7 mouse cellular contexts compared by ENCODE assay signal in genomic region chr2:26342609-26343490, GRCm38 (mm10). TPM values are rescaled to one million over a fixed set of nuclear protein-coding genes. Genes with fewer than 3 reads are reported as not detected.
DNase-seq lines count a peak whose midpoint lies in the region; ATAC-seq and TF ChIP-seq lines count a peak whose summit lies in the region.

No protein-coding gene starts in this region.

- no peaks in the 10 kb centered on the region for H3K27me3 ChIP-seq in megakaryocyte, embryonic 14.5 days (replicated peaks)
- no peaks in the 10 kb centered on the region for H3K27me3 ChIP-seq in intestine, postnatal 0 days (replicated peaks; ENCODE audit: control insufficient read depth, insufficient read depth, low read length)
- H3K27me3 ChIP-seq in stomach, embryonic 14.5 days (ENCODE audit: control insufficient read depth, insufficient read depth, low read length) = no peaks in the 10 kb centered on the region

- peak overlapping the region; percentile 64 for H3K27ac ChIP-seq in intestine, postnatal 0 days (ENCODE audit: low read depth, low read length)
- peak overlapping the region; percentile 90 for H3K27ac ChIP-seq in stomach, embryonic 14.5 days (ENCODE audit: low read length)

- WGBS in intestine, postnatal 0 days = 62% methylated on average over 11 of the region's 11 CpGs
- 45% methylated on average over 11 of the region's 11 CpGs for WGBS in stomach, embryonic 14.5 days

- no peak for ATAC-seq in megakaryocyte, adult 5-6 weeks (ENCODE audit: poor library complexity, severe bottlenecking)
- no peak for ATAC-seq in intestine, postnatal 0 days
- ATAC-seq in stomach, embryonic 14.5 days (ENCODE audit: insufficient number of reproducible peaks, insufficient read depth, low FRiP score, low read depth) = peak; percentile 10; the same call in 1 of the 2 replicates

- H3K9me3 ChIP-seq in megakaryocyte, embryonic 14.5 days = no peaks in the 10 kb centered on the region
- no peaks in the 10 kb centered on the region for H3K9me3 ChIP-seq in intestine, postnatal 0 days (ENCODE audit: control insufficient read depth)
- H3K9me3 ChIP-seq in stomach, embryonic 14.5 days (ENCODE audit: control insufficient read depth, low read depth, low read length) = no peaks in the 10 kb centered on the region

- peak; percentile 70 to 80 for DNase-seq in kidney, postnatal 4 days
- DNase-seq in cerebellum, postnatal 36 days = no peak
- DNase-seq in cerebellum, adult 18-20 months = no peak

- TF ChIP-seq CTCF in intestine, postnatal 0 days (IDR thresholded peaks at IDR 0.05; ENCODE audit: low read depth) = no peak

- peaks cover 89% of the 10 kb centered on the region for H3K36me3 ChIP-seq in megakaryocyte, embryonic 14.5 days (replicated peaks; ENCODE audit: low read length)
- H3K36me3 ChIP-seq in intestine, postnatal 0 days (ENCODE audit: control insufficient read depth, insufficient read depth) = peaks cover 22% of the 10 kb centered on the region; the same call in 1 of the 2 replicates
- H3K36me3 ChIP-seq in stomach, embryonic 14.5 days (ENCODE audit: control insufficient read depth, insufficient read depth, low read length) = peaks cover 69% of the 10 kb centered on the region

- no peak overlapping the region for H3K9ac ChIP-seq in intestine, postnatal 0 days (ENCODE audit: low read depth, low read length)
- no peak overlapping the region for H3K9ac ChIP-seq in stomach, embryonic 14.5 days (replicated peaks; ENCODE audit: low read depth, low read length)

- H3K4me1 ChIP-seq in megakaryocyte, embryonic 14.5 days = peaks cover 93% of the 10 kb centered on the region
- H3K4me1 ChIP-seq in intestine, postnatal 0 days (replicated peaks; ENCODE audit: control insufficient read depth, insufficient read depth, low read length) = 0 out of 2 replicates have a peak, but pooled peaks cover 3% of the 10 kb centered on the region
- peaks cover 25% of the 10 kb centered on the region for H3K4me1 ChIP-seq in stomach, embryonic 14.5 days (ENCODE audit: control insufficient read depth, insufficient read depth, low read length)

- H3K4me3 ChIP-seq in megakaryocyte, embryonic 14.5 days (replicated peaks) = peak overlapping the region; percentile 90
- H3K4me3 ChIP-seq in intestine, postnatal 0 days (ENCODE audit: low read depth, low read length) = no peak overlapping the region
- H3K4me3 ChIP-seq in stomach, embryonic 14.5 days (ENCODE audit: low read depth, low read length) = no peak overlapping the region

- H3K4me2 ChIP-seq in intestine, postnatal 0 days (replicated peaks; ENCODE audit: low read depth) = no peak overlapping the region
- peak overlapping the region; percentile 14; the same call in 1 of the 2 replicates for H3K4me2 ChIP-seq in stomach, embryonic 14.5 days (replicated peaks; ENCODE audit: low read depth, low read length)

RNA-seq across cellular contexts. Expression of gene Dnlz, which starts 9.1 kb away (rescaled TPM):
- 34.4 and 35.3 TPM in 2 replicates for polyA plus RNA-seq in megakaryocyte, embryonic 14.5 days (2012; ENCODE audit: insufficient read depth, low replicate concordance)
- total RNA-seq in megakaryocyte, adult 5-6 weeks (2015) = 4.4 and 5.8 TPM in 2 replicates
- total RNA-seq in megakaryocyte, adult 5-6 weeks (2017) = 5.1 TPM in 2 replicates
- 16.4 and 17.0 TPM in 2 replicates for polyA plus RNA-seq in intestine, postnatal 0 days (2015; fragmentation: Nextera tagmentation; extraction: Ambion mirVana)
- polyA plus RNA-seq in stomach, embryonic 14.5 days (2014; fragmentation: Nextera tagmentation; extraction: Ambion mirVana) = 25.6 and 27.6 TPM in 2 replicates

RNA-seq across cellular contexts. Expression of gene Card9, which starts 17.9 kb away (rescaled TPM):
- polyA plus RNA-seq in megakaryocyte, embryonic 14.5 days (2012; ENCODE audit: insufficient read depth, low replicate concordance) = 29.8 and 81.2 TPM in 2 replicates
- total RNA-seq in megakaryocyte, adult 5-6 weeks (2015) = 42.6 and 45.3 TPM in 2 replicates
- 141 and 169 TPM in 2 replicates for total RNA-seq in megakaryocyte, adult 5-6 weeks (2017)
- 0.26 and 0.33 TPM in 2 replicates for polyA plus RNA-seq in intestine, postnatal 0 days (2015; fragmentation: Nextera tagmentation; extraction: Ambion mirVana)
- polyA plus RNA-seq in stomach, embryonic 14.5 days (2014; fragmentation: Nextera tagmentation; extraction: Ambion mirVana) = 0.51 and 0.88 TPM in 2 replicates

RNA-seq across cellular contexts. Expression of gene Gpsm1, which starts 27.5 kb away (rescaled TPM):
- 39.8 and 114 TPM in 2 replicates for polyA plus RNA-seq in megakaryocyte, embryonic 14.5 days (2012; ENCODE audit: insufficient read depth, low replicate concordance)
- total RNA-seq in megakaryocyte, adult 5-6 weeks (2015) = 1.9 and 2.4 TPM in 2 replicates
- 2.2 and 4.0 TPM in 2 replicates for total RNA-seq in megakaryocyte, adult 5-6 weeks (2017)
- 6.3 and 6.9 TPM in 2 replicates for polyA plus RNA-seq in intestine, postnatal 0 days (2015; fragmentation: Nextera tagmentation; extraction: Ambion mirVana)
- polyA plus RNA-seq in stomach, embryonic 14.5 days (2014; fragmentation: Nextera tagmentation; extraction: Ambion mirVana) = 24.0 and 24.1 TPM in 2 replicates

RNA-seq across cellular contexts. Expression of gene Snapc4, which starts 37.6 kb away (rescaled TPM):
- 15.8 and 18.0 TPM in 2 replicates for polyA plus RNA-seq in megakaryocyte, embryonic 14.5 days (2012; ENCODE audit: insufficient read depth, low replicate concordance)
- 6.1 and 10.7 TPM in 2 replicates for total RNA-seq in megakaryocyte, adult 5-6 weeks (2015)
- 12.2 and 13.3 TPM in 2 replicates for total RNA-seq in megakaryocyte, adult 5-6 weeks (2017)
- 5.6 and 6.7 TPM in 2 replicates for polyA plus RNA-seq in intestine, postnatal 0 days (2015; fragmentation: Nextera tagmentation; extraction: Ambion mirVana)
- polyA plus RNA-seq in stomach, embryonic 14.5 days (2014; fragmentation: Nextera tagmentation; extraction: Ambion mirVana) = 29.4 and 32.2 TPM in 2 replicates

RNA-seq across cellular contexts. Expression of gene Entr1, which starts 46.3 kb away (rescaled TPM):
- polyA plus RNA-seq in megakaryocyte, embryonic 14.5 days (2012; ENCODE audit: insufficient read depth, low replicate concordance) = 10.0 and 30.9 TPM in 2 replicates
- 62.2 and 76.5 TPM in 2 replicates for total RNA-seq in megakaryocyte, adult 5-6 weeks (2015)
- 60.4 and 63.4 TPM in 2 replicates for total RNA-seq in megakaryocyte, adult 5-6 weeks (2017)
- polyA plus RNA-seq in intestine, postnatal 0 days (2015; fragmentation: Nextera tagmentation; extraction: Ambion mirVana) = 45.6 and 49.3 TPM in 2 replicates
- 102 and 117 TPM in 2 replicates for polyA plus RNA-seq in stomach, embryonic 14.5 days (2014; fragmentation: Nextera tagmentation; extraction: Ambion mirVana)

Comparison
In these comparisons a context has a peak if more than half of its experiments do, and no peak if none do; other contexts are left out.
1. DNase-seq: peak in kidney, postnatal 4 days (2 of 2); none in cerebellum, postnatal 36 days (0 of 2) and cerebellum, adult 18-20 months (0 of 2).
2. RNA of gene Card9, which starts 17.9 kb away (polyA plus RNA-seq): 29.8 to 81.2 TPM in megakaryocyte, embryonic 14.5 days; 0.51 to 0.88 TPM in stomach, embryonic 14.5 days and 0.26 to 0.33 TPM in intestine, postnatal 0 days; every median in the first group is over 10 times any median in the second.